Mouse (Mus musculus) embryo, embryonic 9.5 days (tissue): ENCODE measurements around the gene Cryaa.

Source experiments
- DNase-seq: peaks from one replicate; pipeline ENCODE4 v3.0.0-alpha.2; 2017; ENCODE audit errors: extremely low spot score

Cryaa gene

DNA sequence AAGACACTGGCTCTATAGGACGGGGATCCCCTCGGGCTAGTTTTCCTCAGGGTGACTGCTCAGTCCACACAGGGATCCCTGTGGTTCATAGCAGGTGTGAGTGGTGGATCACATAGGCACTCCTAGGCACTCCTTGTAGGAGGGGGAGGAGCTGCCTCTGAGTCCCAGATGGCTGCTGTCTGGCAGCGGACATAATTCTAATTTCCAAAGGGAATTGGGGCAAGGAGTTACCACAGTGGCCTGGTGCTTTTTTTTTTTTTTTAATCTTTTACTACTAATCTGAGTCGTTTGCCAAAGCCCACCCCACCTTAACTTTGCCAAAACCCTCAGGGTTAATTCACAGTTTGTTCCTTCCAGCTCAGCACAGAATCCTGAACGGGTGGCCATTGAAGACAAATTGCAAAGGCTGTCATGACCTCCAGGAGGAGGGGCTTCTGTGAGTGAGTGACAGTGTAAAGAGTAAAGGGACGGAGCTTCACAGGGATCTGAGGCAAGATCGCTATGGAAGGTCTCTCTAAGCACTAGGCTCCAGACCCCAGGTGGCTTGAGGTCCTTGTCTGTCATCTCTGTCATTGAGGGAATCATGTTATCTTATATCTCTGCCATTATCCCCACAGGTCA, 31.6 kb downstream of the Cryaa start:
- DNase-seq, result no peak

- DNase-seq, result no peak
These were observed 32.8 kb downstream of the Cryaa start for GRCm38 (mm10) chr17:31710455-31710854.

GRCm38 (mm10) chr17:31713709-31714108, 36.1 kb downstream of the Cryaa start:
- no peak for DNase-seq

DNA sequence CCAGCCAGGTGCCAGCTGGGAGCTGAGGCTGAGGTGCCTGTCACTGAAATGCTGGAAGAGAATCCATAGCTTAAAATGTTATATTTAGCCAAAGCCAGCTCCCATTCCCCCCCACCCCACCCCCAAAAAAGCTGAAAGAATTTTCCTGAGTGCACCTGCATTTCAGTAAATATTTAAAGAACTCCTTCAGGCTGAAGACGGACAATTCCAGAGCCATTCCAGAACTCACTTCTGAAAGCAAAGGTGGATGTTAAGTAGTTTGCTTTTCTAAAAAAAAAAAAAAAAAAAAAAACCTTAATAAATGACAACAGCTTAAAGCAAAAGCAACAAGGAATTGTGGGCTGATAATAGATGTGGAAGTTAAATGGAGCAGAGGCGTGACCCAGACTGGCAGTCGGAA, 36.5 kb downstream of the Cryaa start:
- no peak for DNase-seq

DNA sequence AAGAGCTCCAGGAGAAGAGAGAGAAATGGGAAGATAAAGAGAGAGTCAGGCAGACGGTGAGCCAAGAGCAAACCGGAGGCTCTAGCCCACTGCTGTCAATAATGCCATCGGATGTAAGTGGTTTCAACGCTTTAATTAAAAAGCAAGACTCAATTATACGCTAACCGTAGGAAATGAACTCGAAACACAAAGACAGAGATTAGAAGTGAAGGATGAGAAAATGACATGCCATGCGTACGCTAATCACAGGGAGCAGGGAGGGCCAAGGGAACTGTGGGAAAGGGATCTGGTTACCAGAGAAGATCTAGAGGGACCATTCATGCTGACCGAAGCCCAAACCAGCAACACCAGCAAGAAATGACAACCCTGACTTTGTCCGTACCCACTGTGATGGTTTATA, 37.4 kb downstream of the Cryaa start:
- no peak for DNase-seq

GRCm38 (mm10) chr17:31721637-31722036, 44.0 kb downstream of the Cryaa start:
- DNase-seq, result no peak

- DNase-seq, result no peak
These were observed 47.8 kb downstream of the Cryaa start for GRCm38 (mm10) chr17:31725366-31725765.

- no peak for DNase-seq
These were observed 48.6 kb downstream of the Cryaa start for GRCm38 (mm10) chr17:31726216-31726615.

DNA sequence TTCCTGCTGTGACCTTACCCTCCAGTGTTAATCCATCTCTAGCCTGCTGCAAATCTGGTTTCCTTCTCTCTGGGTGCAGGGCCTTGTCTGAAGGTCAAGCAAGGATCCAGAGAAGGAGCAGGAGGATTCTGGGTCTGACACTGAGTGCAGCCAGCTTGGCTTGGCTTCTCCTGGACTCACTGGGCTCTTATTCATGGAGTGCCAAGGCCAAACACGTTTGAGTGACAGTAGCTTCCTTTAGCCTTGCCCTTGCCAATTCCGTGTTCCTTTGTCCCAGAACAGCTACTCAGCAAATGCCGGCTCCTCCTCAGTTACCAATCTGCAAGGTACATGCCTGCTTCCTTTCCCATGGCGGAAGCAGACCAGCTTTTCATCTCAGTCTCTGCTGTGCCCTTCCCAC, 49.6 kb downstream of the Cryaa start:
- DNase-seq, result no peak

- DNase-seq, result no peak
These were observed 50.4 kb downstream of the Cryaa start for GRCm38 (mm10) chr17:31728043-31728442.

DNA sequence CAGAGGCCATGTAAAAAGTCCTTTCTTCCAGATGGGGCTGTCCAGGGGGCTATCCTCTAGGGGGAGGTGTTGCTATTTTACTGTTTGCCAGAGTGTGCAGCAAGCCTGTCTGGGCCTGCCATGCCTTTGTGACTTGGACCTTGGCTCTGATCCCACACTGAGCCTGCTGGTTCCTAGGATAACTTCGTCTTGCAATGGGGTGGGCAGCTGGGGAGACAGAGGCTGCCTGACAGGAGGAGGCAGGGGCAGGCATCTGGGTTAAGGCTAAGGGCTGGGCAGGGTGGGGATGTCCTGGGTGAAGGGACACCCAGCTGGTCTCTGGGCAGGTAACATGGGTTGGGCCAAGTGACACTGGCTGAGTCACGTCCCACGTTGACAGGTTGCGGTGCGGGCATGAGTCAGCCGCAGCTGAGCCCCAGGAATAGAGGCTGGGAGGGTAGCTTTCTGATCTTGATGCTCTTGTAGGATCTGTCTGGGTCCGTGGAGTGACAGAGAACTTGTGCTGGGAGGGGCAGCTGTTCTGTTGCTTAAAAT, 51.4 kb downstream of the Cryaa start:
- peak; percentile 31 for DNase-seq

- no peak for DNase-seq
These were observed 53.4 kb downstream of the Cryaa start for GRCm38 (mm10) chr17:31731038-31731437.
